Mouse (Mus musculus) cortical plate, adult 2 months (tissue): ENCODE results near the gene Cenpa. TPM values are rescaled to one million over a fixed set of nuclear protein-coding genes. Genes with fewer than 3 reads are reported as not detected.

Experiments
- H3K27ac ChIP-seq: fragments of 200-500 bp; 2 replicates; pipeline ENCODE4 v1.5.1; 2012; ENCODE audit warnings: low read length, control low read depth, inconsistent platforms; ENCODE audit not compliant: insufficient read depth
- H3K4me1 ChIP-seq: fragments of 200-500 bp; 2 replicates; pipeline ENCODE4 v1.6.1; 2011; ENCODE audit warnings: low read length; ENCODE audit not compliant: control insufficient read depth, insufficient read depth
- H3K4me3 ChIP-seq: fragments of 200-500 bp; 2 replicates; pipeline ENCODE4 v1.5.1; 2011; ENCODE audit warnings: mild to moderate bottlenecking, low read length, control low read depth; ENCODE audit not compliant: insufficient read depth
- CTCF ChIP-seq: fragments of 200-500 bp; IDR thresholded peaks from 2 replicates; pipeline ENCODE4 v1.5.1; 2011; ENCODE audit warnings: mild to moderate bottlenecking, control low read depth, low read length; ENCODE audit not compliant: insufficient read depth; ENCODE audit errors: extremely low read depth
- POLR2A ChIP-seq: fragments of 200-500 bp; IDR thresholded peaks from 2 replicates; pipeline ENCODE4 v1.6.1; 2011; ENCODE audit warnings: mild to moderate bottlenecking, low read length, control low read depth; ENCODE audit not compliant: insufficient read depth; ENCODE audit errors: extremely low read depth
- polyA plus RNA-seq: library from polyadenylated mRNA; depleted of rRNA; stranded (reverse); fragments of >200 nt; gene quantifications from 2 replicates; pipeline ENCODE4 v1.2.3, GENCODE M21; 2012

The Cenpa gene
- polyA plus RNA-seq, 1 experiment = 7.1 TPM

GRCm38 (mm10) chr5:30643477-30644179, 22.9 kb upstream of the Cenpa start:
- H3K27ac ChIP-seq = peak overlapping the region; percentile 80; the same call in 1 of the 2 replicates
- TF ChIP-seq CTCF (no peak), POLR2A (no peak)
- no peak overlapping the region for H3K4me3 ChIP-seq
- H3K4me1 ChIP-seq = peaks cover 5% of the 10 kb centered on the region; the same call in 1 of the 2 replicates

DNA sequence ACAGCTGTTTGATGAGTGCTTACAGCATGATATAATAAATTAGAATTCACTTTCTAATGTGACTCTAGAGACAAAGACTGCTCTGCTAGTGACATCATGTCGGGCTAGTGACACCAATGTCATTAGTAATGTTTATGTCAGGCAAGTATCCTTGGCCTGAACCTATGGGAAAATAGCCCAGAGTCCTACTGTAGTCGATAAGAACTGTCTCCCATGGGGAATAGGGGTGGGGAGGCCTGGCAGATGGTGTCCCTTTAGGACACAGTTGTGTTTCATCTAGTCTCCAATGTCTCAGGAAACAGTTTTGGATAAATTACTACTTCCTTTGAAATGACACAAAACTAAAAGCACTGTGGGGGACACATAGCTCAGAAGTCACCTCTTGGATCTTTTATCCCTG, 20.5 kb upstream of the Cenpa start:
- H3K4me1 ChIP-seq = peaks cover 10% of the 10 kb centered on the region; the same call in 1 of the 2 replicates
- no peak overlapping the region for H3K4me3 ChIP-seq
- TF ChIP-seq CTCF (no peak), POLR2A (no peak)

GRCm38 (mm10) chr5:30647396-30647795, 19.2 kb upstream of the Cenpa start:
- Histone ChIP-seq H3K27ac (peak overlapping the region; percentile 78), H3K4me1 (peaks cover 10% of the 10 kb centered on the region; the same call in 1 of the 2 replicates), H3K4me3 (peak overlapping the region; percentile 92)
- TF ChIP-seq CTCF (no peak), POLR2A (no peak)

More for the DNA sequence above, 20.5 kb upstream of the Cenpa start:
- H3K27ac ChIP-seq = no peak overlapping the region

- Histone ChIP-seq H3K27ac (peak within 1 kb of the TSS; percentile 78), H3K4me1 (peaks cover 10% of the 10 kb centered on the region; the same call in 1 of the 2 replicates), H3K4me3 (peak within 1 kb of the TSS; percentile 92)
- TF ChIP-seq POLR2A = peak; percentile 76
- no peak for TF ChIP-seq CTCF
Measured at GRCm38 (mm10) chr5:30647815-30648560, 18.6 kb upstream of the Cenpa start, which contains the start of gene Slc35f6. Slc35f6 (plus strand) TSS chr5:30647933.

GRCm38 (mm10) chr5:30649558-30649957, 17.0 kb upstream of the Cenpa start:
- Histone ChIP-seq H3K4me1 (peaks cover 7% of the 10 kb centered on the region; the same call in 1 of the 2 replicates), H3K4me3 (no peak overlapping the region), H3K27ac (no peak overlapping the region)
- TF ChIP-seq POLR2A = no peak

DNA sequence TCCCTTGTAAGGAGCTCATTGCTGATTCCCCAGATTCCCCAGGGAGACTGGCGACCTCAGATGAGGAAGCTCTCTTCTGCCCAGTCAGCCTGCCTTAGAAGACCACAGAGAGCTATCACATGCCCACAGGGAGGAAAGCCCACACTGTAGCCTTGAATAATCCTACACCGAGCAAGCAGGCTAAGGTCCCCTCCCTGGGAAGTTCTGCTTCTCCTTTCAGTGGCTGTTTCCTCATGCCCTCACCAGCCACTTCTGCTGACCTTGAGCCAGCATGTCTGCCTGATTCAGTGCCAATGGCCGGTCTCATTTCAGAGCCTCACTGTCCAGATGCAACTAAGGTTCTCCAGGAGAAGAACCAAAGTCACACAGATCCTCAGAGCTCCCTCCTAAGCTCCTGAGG, 15.8 kb upstream of the Cenpa start:
- TF ChIP-seq CTCF (no peak), POLR2A (no peak)
- Histone ChIP-seq H3K4me1 (peaks cover 7% of the 10 kb centered on the region; the same call in 1 of the 2 replicates), H3K27ac (no peak overlapping the region), H3K4me3 (no peak overlapping the region)

DNA sequence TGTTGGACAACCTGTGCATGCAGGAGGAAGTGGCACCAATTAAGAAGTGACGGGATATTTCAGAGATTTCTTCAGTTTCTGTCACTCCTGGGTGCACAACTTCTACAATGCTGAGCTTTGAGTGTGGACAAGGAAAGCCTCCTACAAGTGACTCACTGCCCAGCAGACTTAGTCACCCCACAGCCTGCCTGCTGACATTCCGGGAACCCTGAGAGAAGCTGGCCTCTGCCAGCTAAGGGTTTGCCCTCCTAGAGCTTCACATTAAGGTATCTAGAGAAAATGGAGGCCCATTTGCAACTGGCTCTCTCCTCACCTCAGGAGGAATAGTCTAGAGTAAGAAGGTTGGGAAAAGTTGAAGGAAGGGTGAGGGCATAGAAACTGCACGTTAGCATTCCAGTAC, 15.0 kb upstream of the Cenpa start:
- no peak overlapping the region for H3K4me3 ChIP-seq
- H3K27ac ChIP-seq = no peak overlapping the region
- peaks cover 7% of the 10 kb centered on the region; the same call in 1 of the 2 replicates for H3K4me1 ChIP-seq
- TF ChIP-seq CTCF (no peak), POLR2A (no peak)

GRCm38 (mm10) chr5:30653246-30653645, 13.3 kb upstream of the Cenpa start:
- TF ChIP-seq CTCF (no peak), POLR2A (no peak)
- H3K4me3 ChIP-seq = no peak overlapping the region
- H3K4me1 ChIP-seq = peaks cover 7% of the 10 kb centered on the region; the same call in 1 of the 2 replicates
- no peak overlapping the region for H3K27ac ChIP-seq

DNA sequence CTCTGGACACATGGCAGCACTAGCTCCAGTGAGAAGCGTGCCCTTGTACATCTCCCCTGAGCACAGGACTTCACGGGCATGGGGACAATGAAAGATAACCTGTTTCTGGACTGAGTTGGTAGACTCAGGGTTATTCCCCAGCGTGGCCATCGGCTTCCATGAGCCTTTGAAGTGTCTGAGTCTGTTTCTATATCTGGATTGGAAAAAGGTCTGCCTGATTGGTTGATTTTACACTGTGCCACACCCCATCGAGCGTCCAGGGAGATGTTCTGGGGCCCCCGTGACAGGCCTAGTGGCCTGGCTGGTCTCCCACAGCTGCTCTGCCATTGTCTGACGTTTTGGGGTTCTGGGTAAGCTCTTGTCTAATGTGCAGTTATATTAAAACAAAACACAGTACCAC, 11.5 kb upstream of the Cenpa start:
- no peaks in the 10 kb centered on the region for H3K4me1 ChIP-seq
- H3K4me3 ChIP-seq = no peak overlapping the region
- H3K27ac ChIP-seq = no peak overlapping the region
- TF ChIP-seq CTCF = no peak
- TF ChIP-seq POLR2A = no peak
